Mouse (Mus musculus) CD4-positive naive resting alpha-beta T cell, adult 76 days (primary cell): ENCODE measurements around the gene Vmn1r71. TPM values are rescaled to one million over a fixed set of nuclear protein-coding genes. Genes with fewer than 3 reads are reported as not detected.

Source experiments
- total RNA-seq: library from RNA; stranded (reverse); gene quantifications from one replicate; pipeline ENCODE4 v1.2.4, GENCODE M21; 2023

Vmn1r71 gene
- total RNA-seq, result not detected

GRCm38 (mm10) chr7:10754264-10754663 is at the start of gene Vmn1r71:
Gene Vmn1r71, minus strand, starts transcription at chr7:10754364.

Other genes starting within 250 kb of the Vmn1r71 start
- not detected for gene Vmn1r68, start 195.9 kb downstream of the Vmn1r71 start, total RNA-seq
- not detected for gene Vmn1r69, start 140.7 kb downstream of the Vmn1r71 start, total RNA-seq
- not detected for gene Vmn1r70, start 122.8 kb downstream of the Vmn1r71 start, total RNA-seq
- gene Nlrp4b, start 66.6 kb downstream of the Vmn1r71 start, total RNA-seq, result not detected
- not detected for gene Zscan4b, start 150.7 kb upstream of the Vmn1r71 start, total RNA-seq